Comparison of ENCODE assay signal across 22 mouse cellular contexts in genomic region chr3:43199891-43200290, GRCm38 (mm10).
DNase-seq lines count a peak whose midpoint lies in the region; ATAC-seq lines count a peak whose summit lies in the region.
"Had no signal": no experiment of that assay in that cellular context is flagged by ENCODE, and none has a peak within 500 bp of the region (broad histone marks: within the 10 kb centered on the region; RNA-seq: fewer than 3 reads in every experiment).

No protein-coding gene starts in this region.

- H3K27me3 ChIP-seq in embryonic facial prominence, embryonic 11.5 days (ENCODE audit: control insufficient read depth, insufficient read depth, low read length) = no peaks in the 10 kb centered on the region
- H3K27me3 ChIP-seq in embryonic facial prominence, embryonic 10.5 days (replicated peaks; ENCODE audit: low read depth, poor library complexity, severe bottlenecking) = no peaks in the 10 kb centered on the region
- H3K27me3 ChIP-seq in embryonic facial prominence, embryonic 14.5 days (replicated peaks; ENCODE audit: control insufficient read depth, insufficient read depth, low read length) = no peaks in the 10 kb centered on the region
- H3K27me3 ChIP-seq: hindbrain, embryonic 15.5 days; liver, embryonic 13.5 days; Patski had no signal

- no peaks in the 10 kb centered on the region for H3K4me1 ChIP-seq in embryonic facial prominence, embryonic 11.5 days (ENCODE audit: control insufficient read depth, insufficient read depth, low read length)
- H3K4me1 ChIP-seq in embryonic facial prominence, embryonic 10.5 days = no peaks in the 10 kb centered on the region
- H3K4me1 ChIP-seq in embryonic facial prominence, embryonic 14.5 days (ENCODE audit: control insufficient read depth, insufficient read depth, low read length) = no peaks in the 10 kb centered on the region
- H3K4me1 ChIP-seq: hindbrain, embryonic 15.5 days; liver, embryonic 13.5 days had no signal

- H3K27ac ChIP-seq in embryonic facial prominence, embryonic 11.5 days (replicated peaks; ENCODE audit: low read depth, low read length) = no peak overlapping the region
- no peak overlapping the region for H3K27ac ChIP-seq in embryonic facial prominence, embryonic 10.5 days (replicated peaks)
- H3K27ac ChIP-seq in embryonic facial prominence, embryonic 14.5 days (replicated peaks; ENCODE audit: low read depth, low read length) = no peak overlapping the region
- H3K27ac ChIP-seq: hindbrain, embryonic 15.5 days; liver, embryonic 13.5 days had no signal

- no peaks in the 10 kb centered on the region for H3K9me3 ChIP-seq in embryonic facial prominence, embryonic 11.5 days (replicated peaks; ENCODE audit: control insufficient read depth, low read length)
- H3K9me3 ChIP-seq in embryonic facial prominence, embryonic 10.5 days = no peaks in the 10 kb centered on the region
- H3K9me3 ChIP-seq in embryonic facial prominence, embryonic 14.5 days (ENCODE audit: control insufficient read depth, low read length) = no peaks in the 10 kb centered on the region
- H3K9me3 ChIP-seq: hindbrain, embryonic 15.5 days; liver, embryonic 13.5 days had no signal

- peak; percentile 5 for DNase-seq in embryonic facial prominence, embryonic 11.5 days (ENCODE audit: low spot score)
- no peak for DNase-seq in embryonic facial prominence, embryonic 10.5 days (ENCODE audit: low spot score)
- DNase-seq in left cerebral cortex, adult 11 months (ENCODE audit: low spot score) = peak; percentile 7
- no peak for DNase-seq in left cerebral cortex, adult 18-20 months (ENCODE audit: low spot score in 2 of 2)
- peak; percentile 40 for DNase-seq in 416B (ENCODE audit: low read depth)
- DNase-seq in embryonic facial prominence, embryonic 14.5 days (ENCODE audit: low spot score) = peak; percentile 63
- DNase-seq in yolk sac, embryonic 10.5 days (ENCODE audit: low spot score) = no peak
- no peak for DNase-seq in layer of hippocampus, adult 8-10 months (ENCODE audit: low spot score in 2 of 2)
- DNase-seq: adrenal gland, postnatal 25 days; B cell, adult 2 months; cerebellum, postnatal 10 days; gastrocnemius, postnatal 25 days; heart, postnatal 10 days; kidney, postnatal 10 days; liver, embryonic 13.5 days; thymus, postnatal 25 days had no signal

- no peak overlapping the region for H3K4me2 ChIP-seq in embryonic facial prominence, embryonic 11.5 days (ENCODE audit: low read depth, low read length)
- no peak overlapping the region for H3K4me2 ChIP-seq in embryonic facial prominence, embryonic 14.5 days (ENCODE audit: low read depth, low read length)
- H3K4me2 ChIP-seq: hindbrain, embryonic 15.5 days; liver, embryonic 13.5 days had no signal

- H3K4me3 ChIP-seq in embryonic facial prominence, embryonic 11.5 days (ENCODE audit: low read depth, low read length) = no peak overlapping the region
- H3K4me3 ChIP-seq in embryonic facial prominence, embryonic 10.5 days = no peak overlapping the region
- H3K4me3 ChIP-seq in embryonic facial prominence, embryonic 14.5 days (ENCODE audit: low read depth, low read length) = no peak overlapping the region
- H3K4me3 ChIP-seq: hindbrain, embryonic 15.5 days; liver, embryonic 13.5 days had no signal

- H3K9ac ChIP-seq in embryonic facial prominence, embryonic 11.5 days (replicated peaks; ENCODE audit: low read length) = no peak overlapping the region
- no peak overlapping the region for H3K9ac ChIP-seq in embryonic facial prominence, embryonic 14.5 days (ENCODE audit: low read depth, low read length)
- H3K9ac ChIP-seq: hindbrain, embryonic 15.5 days; liver, embryonic 13.5 days had no signal

- no peaks in the 10 kb centered on the region for H3K36me3 ChIP-seq in embryonic facial prominence, embryonic 11.5 days (replicated peaks; ENCODE audit: control insufficient read depth, insufficient read depth, low read depth, low read length)
- H3K36me3 ChIP-seq in embryonic facial prominence, embryonic 10.5 days (replicated peaks) = no peaks in the 10 kb centered on the region
- H3K36me3 ChIP-seq in embryonic facial prominence, embryonic 14.5 days (ENCODE audit: control insufficient read depth, insufficient read depth, low read length) = no peaks in the 10 kb centered on the region
- H3K36me3 ChIP-seq: hindbrain, embryonic 15.5 days; liver, embryonic 13.5 days had no signal

- ATAC-seq in embryonic facial prominence, embryonic 11.5 days (replicated peaks; ENCODE audit: insufficient number of reproducible peaks, low FRiP score, low TSS enrichment, low read depth) = no peak
- ATAC-seq in embryonic facial prominence, embryonic 14.5 days (ENCODE audit: low read depth) = no peak
- ATAC-seq: activated CD4-positive, CD25-positive, alpha-beta regulatory T cell, adult 4 months; intestine, postnatal 0 days; lung, postnatal 0 days; midbrain, embryonic 16.5 days; Patski had no signal

Comparison
In these comparisons a context has a peak if more than half of its experiments do, and no peak if none do; other contexts are left out.
1. DNase-seq: peak in embryonic facial prominence, embryonic 11.5 days (single experiment), left cerebral cortex, adult 11 months (single experiment), 416B (single experiment) and embryonic facial prominence, embryonic 14.5 days (single experiment); none in embryonic facial prominence, embryonic 10.5 days (single experiment), left cerebral cortex, adult 18-20 months (0 of 2), yolk sac, embryonic 10.5 days (single experiment) and layer of hippocampus, adult 8-10 months (0 of 2).